Mouse (Mus musculus) central nervous system, embryonic 18 days (tissue): ENCODE data around the gene Gzma. TPM values are rescaled to one million over a fixed set of nuclear protein-coding genes. Genes with fewer than 3 reads are reported as not detected.

Source experiments
- polyA plus RNA-seq: library from polyadenylated mRNA; depleted of rRNA; stranded (reverse); fragments of >200 nt; gene quantifications from 2 replicates; pipeline ENCODE4 v1.2.3, GENCODE M21; 2012; rRNA removed

Gene Gzma
- polyA plus RNA-seq: 0.07 TPM in 1 of 2 replicates, not detected in the other

GRCm38 (mm10) chr13:113100879-113101278 is at the start of gene Gzma:
TSS of gene Gzma (minus strand) at chr13:113100981.

DNA sequence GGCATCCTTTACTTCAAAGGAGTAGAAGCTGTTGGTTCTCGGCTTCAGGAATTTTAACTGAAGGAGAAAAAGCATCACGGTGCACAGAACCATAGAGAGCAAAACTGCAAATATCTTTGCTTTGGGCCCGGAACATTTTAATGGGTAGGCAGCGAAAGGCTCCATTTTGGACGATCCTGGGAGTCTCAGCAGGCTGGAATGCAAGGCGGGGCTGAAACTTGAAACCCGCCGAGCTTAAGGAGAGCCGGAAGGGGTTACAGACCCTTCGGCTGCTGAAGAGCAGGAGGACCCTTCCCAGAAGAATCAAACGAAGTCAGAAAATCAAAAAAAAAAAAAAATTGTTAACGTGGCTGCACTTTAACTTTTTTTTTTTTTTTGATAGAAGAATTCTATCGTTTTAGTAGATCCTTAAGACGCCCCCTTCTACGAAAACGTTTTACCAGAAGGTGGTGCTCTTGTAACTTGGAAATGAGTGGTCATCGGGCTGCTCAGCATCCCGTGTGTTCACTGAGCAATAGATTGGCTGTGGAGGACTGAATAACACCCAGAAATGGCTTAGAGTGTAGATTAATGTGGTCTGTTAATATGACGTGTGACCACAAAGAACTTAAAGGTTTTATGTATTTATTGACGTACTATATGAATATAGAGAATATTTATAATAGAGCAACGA is 54.4 kb downstream of the Gzma start, which contains the start of gene Gpx8:
Gene Gpx8 (minus strand): TSS at position 200 of the 673 bp plus-strand sequence.

Other genes starting within 250 kb of the Gzma start
- 47.8 and 50.1 TPM in 2 replicates for gene Mtrex, start 173.6 kb downstream of the Gzma start, polyA plus RNA-seq
- gene Dhx29, start 173.5 kb downstream of the Gzma start, polyA plus RNA-seq: 17.2 and 18.2 TPM in 2 replicates
- gene Ccno, start 113.2 kb downstream of the Gzma start, polyA plus RNA-seq: 2.0 and 2.2 TPM in 2 replicates
- gene Mcidas, start 107.1 kb downstream of the Gzma start, polyA plus RNA-seq: 0.60 and 0.80 TPM in 2 replicates
- gene Cdc20b, start 65.9 kb downstream of the Gzma start, polyA plus RNA-seq: 0.62 and 1.0 TPM in 2 replicates
- 21.2 and 30.2 TPM in 2 replicates for gene Gpx8, start 54.6 kb downstream of the Gzma start, polyA plus RNA-seq
- 0.41 and 1.6 TPM in 2 replicates for gene Esm1, start 108.7 kb upstream of the Gzma start, polyA plus RNA-seq
- 0.09 and 0.12 TPM in 2 replicates for gene Gzmk, start 124.9 kb upstream of the Gzma start, polyA plus RNA-seq
- gene BC067074, start 192.2 kb upstream of the Gzma start, polyA plus RNA-seq: 1.3 and 1.7 TPM in 2 replicates